Mouse (Mus musculus) ES-Bruce4 (cell line): ENCODE measurements around the gene Dhrs9.

ENCODE experiments used
- CTCF ChIP-seq: IDR thresholded peaks from one replicate; pipeline ENCODE4 v1.8.1; 2011; ENCODE audit warnings: low read depth, low read length
- EP300 ChIP-seq: IDR thresholded peaks from 2 replicates; pipeline ENCODE4 v1.6.1; 2011; ENCODE audit warnings: low read depth, low read length; ENCODE audit not compliant: insufficient read depth
- POLR2A ChIP-seq: IDR thresholded peaks from one replicate; pipeline ENCODE4 v1.8.1; 2011; ENCODE audit warnings: low read length; ENCODE audit not compliant: insufficient read depth

GRCm38 (mm10) chr2:69379801-69380200, 444 bp upstream of the Dhrs9 start:
- no peak for TF ChIP-seq CTCF
- TF ChIP-seq POLR2A, result no peak
- TF ChIP-seq EP300, result no peak
